Mouse (Mus musculus) cerebellum, adult 2 months (tissue): ENCODE measurements at regions not wholly inside any gene's neighbourhood (a gene's known extent, or its start where the extent isn't known, plus 50 kb on each side); places are given as distances from the start of the nearest gene placed in this dataset.

Experiments used
- DNase-seq, 2 experiments: peaks; one replicate each; pipeline ENCODE4 v3.0.0; 2021
- H3K27ac ChIP-seq: fragments of 200-500 bp; 2 replicates; pipeline ENCODE4 v1.5.1; 2012; ENCODE audit warnings: low read length, control low read depth, inconsistent platforms; ENCODE audit not compliant: insufficient read depth
- H3K27me3 ChIP-seq: fragments of 200-500 bp; 2 replicates; pipeline ENCODE4 v1.6.1; 2012; ENCODE audit warnings: inconsistent platforms, mild to moderate bottlenecking, low read length, moderate library complexity; ENCODE audit not compliant: control insufficient read depth, insufficient read depth
- H3K4me1 ChIP-seq: fragments of 200-500 bp; 2 replicates; pipeline ENCODE4 v1.6.1; 2011; ENCODE audit warnings: low read length; ENCODE audit not compliant: control insufficient read depth, insufficient read depth
- H3K4me3 ChIP-seq: fragments of 200-500 bp; replicated peaks from 2 replicates; pipeline ENCODE3; 2011; ENCODE audit warnings: mild to moderate bottlenecking, low read depth, low read length, control low read depth; ENCODE audit not compliant: insufficient read depth
- CTCF ChIP-seq: fragments of 200-500 bp; IDR thresholded peaks from 2 replicates; pipeline ENCODE4 v1.5.1; 2011; ENCODE audit warnings: low read depth, mild to moderate bottlenecking, control low read depth, low read length, moderate library complexity, borderline replicate concordance; ENCODE audit not compliant: insufficient read depth
- POLR2A ChIP-seq: fragments of 200-500 bp; IDR thresholded peaks from 2 replicates; pipeline ENCODE4 v1.6.1; 2011; ENCODE audit warnings: low read length, control low read depth, borderline replicate concordance; ENCODE audit not compliant: insufficient read depth
- WGBS: fragments of 180-500 bp; shearing (Covaris S2); methylation state at CpG from one replicate; pipeline ENCODE4 v1.1.7; 2018; 5-methylcytosine and 5-hydroxymethylcytosine counted together

- Histone ChIP-seq H3K4me1 (no peaks in the 10 kb centered on the region), H3K27ac (no peak overlapping the region), H3K27me3 (no peaks in the 10 kb centered on the region; the same call in 1 of the 2 replicates), H3K4me3 (no peak overlapping the region)
- TF ChIP-seq POLR2A (no peak), CTCF (no peak)
- WGBS = 91% methylated on average over 3 of the region's 3 CpGs
- no peak for DNase-seq
Measured at GRCm38 (mm10) chr15:68412156-68412555, 1911.4 kb upstream of the Lrrc6 start.

- no peak for TF ChIP-seq POLR2A
- TF ChIP-seq CTCF = no peak
- Histone ChIP-seq H3K4me1 (no peaks in the 10 kb centered on the region), H3K27me3 (no peaks in the 10 kb centered on the region), H3K4me3 (no peak overlapping the region), H3K27ac (no peak overlapping the region)
- WGBS = 91% methylated on average over 3 of the region's 3 CpGs
- no peak for DNase-seq
Measured at GRCm38 (mm10) chr15:68403554-68404070, 1902.9 kb upstream of the Lrrc6 start.

- no peaks in the 10 kb centered on the region for H3K4me1 ChIP-seq
- no peak overlapping the region for H3K4me3 ChIP-seq
- no peak for TF ChIP-seq POLR2A
- no peak for TF ChIP-seq CTCF
- no peak overlapping the region for H3K27ac ChIP-seq
- DNase-seq = no peak
- H3K27me3 ChIP-seq = no peaks in the 10 kb centered on the region
- 75% methylated on average over 1 of the region's 1 CpGs for WGBS
Measured at GRCm38 (mm10) chr15:68401726-68402125, 1901.0 kb upstream of the Lrrc6 start.

- 93% methylated on average over 4 of the region's 4 CpGs for WGBS
- no peak for DNase-seq
- Histone ChIP-seq H3K4me3 (no peak overlapping the region), H3K4me1 (no peaks in the 10 kb centered on the region), H3K27me3 (no peaks in the 10 kb centered on the region), H3K27ac (no peak overlapping the region)
- no peak for TF ChIP-seq POLR2A
- TF ChIP-seq CTCF = no peak
Measured at GRCm38 (mm10) chr15:68401006-68401405, 1900.3 kb upstream of the Lrrc6 start.

GRCm38 (mm10) chr15:68396566-68396965 is 1895.9 kb upstream of the Lrrc6 start:
- WGBS = 38% methylated on average over 6 of the region's 6 CpGs
- TF ChIP-seq CTCF = no peak
- no peak for TF ChIP-seq POLR2A
- no peaks in the 10 kb centered on the region; the same call in 1 of the 2 replicates for H3K27me3 ChIP-seq
- H3K4me1 ChIP-seq = no peaks in the 10 kb centered on the region
- no peak overlapping the region for H3K27ac ChIP-seq
- H3K4me3 ChIP-seq = no peak overlapping the region
- DNase-seq = no peak

GRCm38 (mm10) chr15:68394749-68395148 is 1894.0 kb upstream of the Lrrc6 start:
- 75% methylated on average over 1 of the region's 1 CpGs for WGBS
- H3K4me1 ChIP-seq = no peaks in the 10 kb centered on the region
- TF ChIP-seq CTCF (peak; percentile 40), POLR2A (no peak)

GRCm38 (mm10) chr15:68394157-68394556 is 1893.4 kb upstream of the Lrrc6 start:
- 94% methylated on average over 4 of the region's 4 CpGs for WGBS
- TF ChIP-seq CTCF (no peak), POLR2A (no peak)

More at GRCm38 (mm10) chr15:68394749-68395148, 1894.0 kb upstream of the Lrrc6 start:
- no peak overlapping the region for H3K27ac ChIP-seq
- peak in 1 of 2 experiments; percentile 14 for DNase-seq
- no peaks in the 10 kb centered on the region; the same call in 1 of the 2 replicates for H3K27me3 ChIP-seq
- no peak overlapping the region for H3K4me3 ChIP-seq

GRCm38 (mm10) chr15:68391737-68392136 is 1891.0 kb upstream of the Lrrc6 start:
- no peaks in the 10 kb centered on the region; the same call in 1 of the 2 replicates for H3K27me3 ChIP-seq
- no peak overlapping the region for H3K27ac ChIP-seq
- 37% methylated on average over 1 of the region's 1 CpGs for WGBS
- DNase-seq = no peak
- no peak overlapping the region for H3K4me3 ChIP-seq
- no peak for TF ChIP-seq CTCF
- no peak for TF ChIP-seq POLR2A
- H3K4me1 ChIP-seq = no peaks in the 10 kb centered on the region

More at GRCm38 (mm10) chr15:68394157-68394556, 1893.4 kb upstream of the Lrrc6 start:
- no peak for DNase-seq
- Histone ChIP-seq H3K27me3 (no peaks in the 10 kb centered on the region; the same call in 1 of the 2 replicates), H3K4me1 (no peaks in the 10 kb centered on the region), H3K4me3 (no peak overlapping the region), H3K27ac (no peak overlapping the region)
